Mouse (Mus musculus) brain, embryonic 14.5 days (tissue): ENCODE measurements around the gene Gm6309. TPM values are rescaled to one million over a fixed set of nuclear protein-coding genes. Genes with fewer than 3 reads are reported as not detected.

Source experiments
- DNase-seq: peaks from one replicate; pipeline ENCODE4 v3.0.0-alpha.2; 2011; ENCODE audit warnings: low read depth
- CTCF ChIP-seq: fragments of 200-500 bp; IDR thresholded peaks from 2 replicates; pipeline ENCODE4 v1.5.1; 2012; ENCODE audit warnings: inconsistent platforms, mild to moderate bottlenecking, moderate library complexity, borderline replicate concordance; ENCODE audit not compliant: insufficient read depth, insufficient read length; ENCODE audit errors: extremely low read depth
- POLR2A ChIP-seq: fragments of 200-500 bp; IDR thresholded peaks from 2 replicates; pipeline ENCODE4 v1.6.1; 2012; ENCODE audit warnings: mild to moderate bottlenecking, inconsistent platforms, borderline replicate concordance; ENCODE audit not compliant: poor library complexity, insufficient read depth, insufficient read length, severe bottlenecking; ENCODE audit errors: extremely low read depth
- polyA plus RNA-seq: library from polyadenylated mRNA; depleted of rRNA; stranded (reverse); fragments of >200 nt; gene quantifications from 2 replicates; pipeline ENCODE4 v1.2.3, GENCODE M21; 2012; rRNA removed

Gm6309 gene
- polyA plus RNA-seq, 1 experiment = not detected

DNA sequence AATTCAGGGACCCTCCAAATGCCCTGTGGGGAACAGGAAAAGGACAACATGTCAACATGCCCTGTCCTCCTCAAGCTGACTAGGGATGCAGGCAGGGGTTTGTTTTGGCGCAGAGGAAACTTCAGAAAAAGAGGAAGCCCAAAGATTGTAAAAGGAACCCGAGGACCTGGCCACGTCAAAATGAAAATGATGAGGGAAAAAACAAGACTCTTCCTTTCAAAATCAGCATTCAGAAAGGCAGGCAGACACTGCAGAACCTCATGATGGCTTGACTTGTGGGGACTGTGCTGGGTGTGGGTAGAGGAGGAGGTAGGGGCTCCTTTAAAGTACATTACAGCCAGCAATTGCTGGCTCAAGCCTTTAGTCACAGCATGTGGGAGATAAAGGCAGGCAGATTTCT lies 20.1 kb downstream of the Gm6309 start:
- no peak for TF ChIP-seq POLR2A
- TF ChIP-seq CTCF = no peak

GRCm38 (mm10) chr5:146147903-146148302 lies 22.6 kb downstream of the Gm6309 start:
- peak; percentile 4 for DNase-seq
- no peak for TF ChIP-seq CTCF

More for the DNA sequence above, 20.1 kb downstream of the Gm6309 start:
- no peak for DNase-seq

Other genes starting within 250 kb of the Gm6309 start
- not detected in 2 replicates for gene Cyp3a25, start 161.1 kb downstream of the Gm6309 start, polyA plus RNA-seq
- not detected in 2 replicates for gene Cyp3a59, start 91.5 kb downstream of the Gm6309 start, polyA plus RNA-seq
- gene Gm5565, start 10.2 kb downstream of the Gm6309 start, polyA plus RNA-seq = not detected in 2 replicates
- gene 1700001J03Rik, start 14.6 kb upstream of the Gm6309 start, polyA plus RNA-seq = 0.37 and 0.59 TPM in 2 replicates
- 16.1 and 16.3 TPM in 2 replicates for gene Rnf6, start 50.8 kb upstream of the Gm6309 start, polyA plus RNA-seq
- 69.9 and 76.2 TPM in 2 replicates for gene Cdk8, start 60.5 kb upstream of the Gm6309 start, polyA plus RNA-seq
- 19.8 and 35.7 TPM in 2 replicates for gene Wasf3, start 214.3 kb upstream of the Gm6309 start, polyA plus RNA-seq